Mouse (Mus musculus): Measurements from ENCODE around the gene F3. TPM values are rescaled to one million over a fixed set of nuclear protein-coding genes. Genes with fewer than 3 reads are reported as not detected.

The F3 gene
- polyA plus RNA-seq, 1 experiment from 2014 or later = 7.8 TPM

GRCm38 (mm10) chr3:121713816-121714215 is 9.5 kb upstream of the F3 start:
- no peak for ATAC-seq (replicated peaks; ENCODE audit: insufficient number of reproducible peaks, low FRiP score, low TSS enrichment)
- H3K4me1 ChIP-seq (ENCODE audit: control insufficient read depth, insufficient read depth, low read length) = peaks cover 20% of the 10 kb centered on the region
- H3K27ac ChIP-seq (ENCODE audit: low read depth, low read length) = no peak overlapping the region
- no peak overlapping the region for H3K9ac ChIP-seq (ENCODE audit: low read depth, low read length)
- H3K9me3 ChIP-seq (replicated peaks; ENCODE audit: control insufficient read depth, low read length) = no peaks in the 10 kb centered on the region
- no peaks in the 10 kb centered on the region for H3K36me3 ChIP-seq (ENCODE audit: control insufficient read depth, insufficient read depth, low read length)
- H3K4me3 ChIP-seq (ENCODE audit: low read depth, low read length) = no peak overlapping the region
- no peaks in the 10 kb centered on the region for H3K27me3 ChIP-seq (ENCODE audit: control insufficient read depth, insufficient read depth, low read length)
- 73% methylated on average over 8 of the region's 8 CpGs for WGBS (ENCODE audit: insufficient replicate concordance)
- H3K4me2 ChIP-seq = peak overlapping the region; percentile 49; the same call in 1 of the 2 replicates

GRCm38 (mm10) chr3:121714461-121714860 is 8.9 kb upstream of the F3 start:
- ATAC-seq (replicated peaks; ENCODE audit: insufficient number of reproducible peaks, low FRiP score, low TSS enrichment) = no peak
- Histone ChIP-seq H3K4me3 (ENCODE audit: low read depth, low read length) (no peak overlapping the region), H3K9me3 (replicated peaks; ENCODE audit: control insufficient read depth, low read length) (no peaks in the 10 kb centered on the region), H3K9ac (ENCODE audit: low read depth, low read length) (no peak overlapping the region), H3K4me1 (ENCODE audit: control insufficient read depth, insufficient read depth, low read length) (peaks cover 20% of the 10 kb centered on the region), H3K27ac (ENCODE audit: low read depth, low read length) (no peak overlapping the region), H3K27me3 (ENCODE audit: control insufficient read depth, insufficient read depth, low read length) (no peaks in the 10 kb centered on the region), H3K4me2 (no peak overlapping the region), H3K36me3 (ENCODE audit: control insufficient read depth, insufficient read depth, low read length) (no peaks in the 10 kb centered on the region)
- WGBS (ENCODE audit: insufficient replicate concordance) = 66% methylated on average over 2 of the region's 2 CpGs

- H3K27me3 ChIP-seq (ENCODE audit: control insufficient read depth, insufficient read depth, low read length) = no peaks in the 10 kb centered on the region
- no peak overlapping the region for H3K4me2 ChIP-seq
- H3K4me1 ChIP-seq (ENCODE audit: control insufficient read depth, insufficient read depth, low read length) = peaks cover 20% of the 10 kb centered on the region
- no peak for ATAC-seq (replicated peaks; ENCODE audit: insufficient number of reproducible peaks, low FRiP score, low TSS enrichment)
- H3K9ac ChIP-seq (ENCODE audit: low read depth, low read length) = no peak overlapping the region
- no peaks in the 10 kb centered on the region for H3K36me3 ChIP-seq (ENCODE audit: control insufficient read depth, insufficient read depth, low read length)
- no peak overlapping the region for H3K27ac ChIP-seq (ENCODE audit: low read depth, low read length)
- no peak overlapping the region for H3K4me3 ChIP-seq (ENCODE audit: low read depth, low read length)
- no peaks in the 10 kb centered on the region for H3K9me3 ChIP-seq (replicated peaks; ENCODE audit: control insufficient read depth, low read length)
These were observed 8.0 kb upstream of the F3 start for GRCm38 (mm10) chr3:121715336-121715735.

- H3K36me3 ChIP-seq (ENCODE audit: control insufficient read depth, insufficient read depth, low read length) = no peaks in the 10 kb centered on the region
- 50% methylated on average over 6 of the region's 6 CpGs for WGBS (ENCODE audit: insufficient replicate concordance)
- no peak overlapping the region for H3K27ac ChIP-seq (ENCODE audit: low read depth, low read length)
- ATAC-seq (replicated peaks; ENCODE audit: insufficient number of reproducible peaks, low FRiP score, low TSS enrichment) = no peak
- H3K4me2 ChIP-seq = no peak overlapping the region
- no peak overlapping the region for H3K4me3 ChIP-seq (ENCODE audit: low read depth, low read length)
- H3K9ac ChIP-seq (ENCODE audit: low read depth, low read length) = no peak overlapping the region
- H3K27me3 ChIP-seq (ENCODE audit: control insufficient read depth, insufficient read depth, low read length) = no peaks in the 10 kb centered on the region
- no peaks in the 10 kb centered on the region for H3K9me3 ChIP-seq (replicated peaks; ENCODE audit: control insufficient read depth, low read length)
- H3K4me1 ChIP-seq (ENCODE audit: control insufficient read depth, insufficient read depth, low read length) = peaks cover 20% of the 10 kb centered on the region
These were observed 7.4 kb upstream of the F3 start for GRCm38 (mm10) chr3:121715741-121716459.

GRCm38 (mm10) chr3:121716480-121716879 is 6.9 kb upstream of the F3 start:
- Histone ChIP-seq H3K4me1 (ENCODE audit: control insufficient read depth, insufficient read depth, low read length) (peaks cover 22% of the 10 kb centered on the region), H3K27ac (ENCODE audit: low read depth, low read length) (no peak overlapping the region), H3K36me3 (ENCODE audit: control insufficient read depth, insufficient read depth, low read length) (no peaks in the 10 kb centered on the region), H3K9ac (ENCODE audit: low read depth, low read length) (no peak overlapping the region), H3K4me3 (ENCODE audit: low read depth, low read length) (no peak overlapping the region), H3K4me2 (no peak overlapping the region), H3K9me3 (replicated peaks; ENCODE audit: control insufficient read depth, low read length) (no peaks in the 10 kb centered on the region), H3K27me3 (ENCODE audit: control insufficient read depth, insufficient read depth, low read length) (peaks cover 1% of the 10 kb centered on the region; the same call in 1 of the 2 replicates)
- WGBS (ENCODE audit: insufficient replicate concordance) = 75% methylated on average over 5 of the region's 5 CpGs
- no peak for ATAC-seq (replicated peaks; ENCODE audit: insufficient number of reproducible peaks, low FRiP score, low TSS enrichment)

GRCm38 (mm10) chr3:121718679-121719078 is 4.7 kb upstream of the F3 start:
- Histone ChIP-seq H3K27ac (ENCODE audit: low read depth, low read length) (no peak overlapping the region), H3K27me3 (ENCODE audit: control insufficient read depth, insufficient read depth, low read length) (peaks cover 3% of the 10 kb centered on the region), H3K9ac (ENCODE audit: low read depth, low read length) (no peak overlapping the region), H3K4me3 (ENCODE audit: low read depth, low read length) (no peak overlapping the region), H3K9me3 (replicated peaks; ENCODE audit: control insufficient read depth, low read length) (no peaks in the 10 kb centered on the region), H3K4me1 (ENCODE audit: control insufficient read depth, insufficient read depth, low read length) (peaks cover 19% of the 10 kb centered on the region), H3K36me3 (ENCODE audit: control insufficient read depth, insufficient read depth, low read length) (no peaks in the 10 kb centered on the region), H3K4me2 (no peak overlapping the region)
- no peak for ATAC-seq (replicated peaks; ENCODE audit: insufficient number of reproducible peaks, low FRiP score, low TSS enrichment)
- WGBS (ENCODE audit: insufficient replicate concordance) = 62% methylated on average over 8 of the region's 8 CpGs

- H3K4me3 ChIP-seq (ENCODE audit: low read depth, low read length) = no peak overlapping the region
- WGBS (ENCODE audit: insufficient replicate concordance) = 75% methylated on average over 3 of the region's 3 CpGs
- no peaks in the 10 kb centered on the region for H3K9me3 ChIP-seq (replicated peaks; ENCODE audit: control insufficient read depth, low read length)
- peaks cover 21% of the 10 kb centered on the region for H3K4me1 ChIP-seq (ENCODE audit: control insufficient read depth, insufficient read depth, low read length)
- ATAC-seq (replicated peaks; ENCODE audit: insufficient number of reproducible peaks, low FRiP score, low TSS enrichment) = no peak
- peaks cover 3% of the 10 kb centered on the region for H3K27me3 ChIP-seq (ENCODE audit: control insufficient read depth, insufficient read depth, low read length)
- no peak overlapping the region for H3K27ac ChIP-seq (ENCODE audit: low read depth, low read length)
- H3K36me3 ChIP-seq (ENCODE audit: control insufficient read depth, insufficient read depth, low read length) = no peaks in the 10 kb centered on the region
- no peak overlapping the region for H3K4me2 ChIP-seq
- H3K9ac ChIP-seq (ENCODE audit: low read depth, low read length) = no peak overlapping the region
These were observed 3.6 kb upstream of the F3 start for GRCm38 (mm10) chr3:121719701-121720100.

- 45% methylated on average over 14 of the region's 14 CpGs for WGBS (ENCODE audit: insufficient replicate concordance)
- H3K4me3 ChIP-seq (ENCODE audit: low read depth, low read length) = no peak overlapping the region
- no peak overlapping the region for H3K9ac ChIP-seq (ENCODE audit: low read depth, low read length)
These were observed 2.3 kb upstream of the F3 start for GRCm38 (mm10) chr3:121720801-121721690.

More at GRCm38 (mm10) chr3:121720801-121721690, 2.3 kb upstream of the F3 start:
- Histone ChIP-seq H3K36me3 (ENCODE audit: control insufficient read depth, insufficient read depth, low read length) (no peaks in the 10 kb centered on the region), H3K27me3 (ENCODE audit: control insufficient read depth, insufficient read depth, low read length) (peaks cover 3% of the 10 kb centered on the region), H3K27ac (ENCODE audit: low read depth, low read length) (no peak overlapping the region), H3K4me1 (ENCODE audit: control insufficient read depth, insufficient read depth, low read length) (peaks cover 20% of the 10 kb centered on the region), H3K4me2 (no peak overlapping the region), H3K9me3 (replicated peaks; ENCODE audit: control insufficient read depth, low read length) (no peaks in the 10 kb centered on the region)
- no peak for ATAC-seq (replicated peaks; ENCODE audit: insufficient number of reproducible peaks, low FRiP score, low TSS enrichment)

All from heart, embryonic 11.5 days (tissue).